Mouse (Mus musculus) layer of hippocampus, postnatal 25 days (tissue): Measurements from ENCODE around the gene Gm4858. TPM values are rescaled to one million over a fixed set of nuclear protein-coding genes. Genes with fewer than 3 reads are reported as not detected.
"Not testable (repeated sequence)": the region's sequence is repeated elsewhere in the genome, so short reads cannot be mapped to it uniquely, and the experiment has no call there.

ENCODE experiments used
- DNase-seq, 2 experiments: peaks; one replicate each; pipeline ENCODE4 v3.0.0; 2022; ENCODE audit warnings: mixed read lengths in 2 of 2, low spot score in 1 of 2; ENCODE audit errors: extremely low spot score in 1 of 2
- total RNA-seq, 2 experiments: library from RNA; stranded (reverse); gene quantifications; 2 replicates each; pipeline ENCODE4 v1.2.3; 2021

Gene Gm4858
- total RNA-seq, result not detected

- not testable (repeated sequence) for DNase-seq
Measured at GRCm38 (mm10) chr3:93068523-93068922, at the start of gene Gm4858. Gm4858 (plus strand) TSS chr3:93068823.

- DNase-seq, result no peak
Measured at GRCm38 (mm10) chr3:93018960-93019359, 49.7 kb upstream of the Gm4858 start, which contains the start of gene Lce1m. Lce1m (minus strand) TSS chr3:93019060.

GRCm38 (mm10) chr3:93021171-93021570 is 47.5 kb upstream of the Gm4858 start:
- no peak for DNase-seq

GRCm38 (mm10) chr3:93023411-93024184 is 45.0 kb upstream of the Gm4858 start:
- DNase-seq, result no peak

- no peak for DNase-seq
Measured at GRCm38 (mm10) chr3:93025486-93025885, 43.1 kb upstream of the Gm4858 start.

- peak in 1 of 2 experiments; percentile 14 for DNase-seq
Measured at GRCm38 (mm10) chr3:93031450-93031849, 37.2 kb upstream of the Gm4858 start.

- no peak for DNase-seq
Measured at GRCm38 (mm10) chr3:93050182-93050581, 18.4 kb upstream of the Gm4858 start.

GRCm38 (mm10) chr3:93052826-93053474 is 15.7 kb upstream of the Gm4858 start:
- peak in 1 of 2 experiments; percentile 16 for DNase-seq

GRCm38 (mm10) chr3:93086631-93087030 is 18.0 kb downstream of the Gm4858 start:
- no peak for DNase-seq

GRCm38 (mm10) chr3:93093581-93093980 is 25.0 kb downstream of the Gm4858 start:
- not testable (repeated sequence) for DNase-seq

GRCm38 (mm10) chr3:93096447-93096846 is 27.8 kb downstream of the Gm4858 start:
- no peak for DNase-seq

- DNase-seq, result no peak
Measured at GRCm38 (mm10) chr3:93111668-93112067, 43.0 kb downstream of the Gm4858 start.

- peak; percentile 22 to 62 for DNase-seq
Measured at GRCm38 (mm10) chr3:93114481-93114880, 45.9 kb downstream of the Gm4858 start.

- no peak for DNase-seq
Measured at GRCm38 (mm10) chr3:93119101-93119500, 50.5 kb downstream of the Gm4858 start.

Other genes starting within 250 kb of the Gm4858 start
- not detected for gene Kprp, start 241.6 kb upstream of the Gm4858 start, total RNA-seq
- not detected for gene Lce1l, start 217.5 kb upstream of the Gm4858 start, total RNA-seq
- gene 2310050C09Rik, start 198.6 kb upstream of the Gm4858 start, total RNA-seq, result not detected
- not detected for gene Lce3a, start 142.6 kb upstream of the Gm4858 start, total RNA-seq
- gene Lce3b, start 135.8 kb upstream of the Gm4858 start, total RNA-seq, result not detected
- gene Lce3c, start 124.3 kb upstream of the Gm4858 start, total RNA-seq, result not detected
- gene Lce3d, start 111.4 kb upstream of the Gm4858 start, total RNA-seq, result not detected
- not detected for gene Lce3e, start 101.8 kb upstream of the Gm4858 start, total RNA-seq
- gene Lce3f, start 76.6 kb upstream of the Gm4858 start, total RNA-seq, result not detected
- not detected for gene Crct1, start 53.1 kb upstream of the Gm4858 start, total RNA-seq
- not detected for gene Lce1m, start 49.8 kb upstream of the Gm4858 start, total RNA-seq
- not detected for gene Crnn, start 76.0 kb downstream of the Gm4858 start, total RNA-seq
- not detected for gene Flg2, start 128.5 kb downstream of the Gm4858 start, total RNA-seq
- not detected for gene Flg, start 204.7 kb downstream of the Gm4858 start, total RNA-seq